Mouse (Mus musculus): ENCODE measurements around the gene Zbtb45.

Zbtb45 gene

GRCm38 (mm10) chr7:12995862-12996261, 14.0 kb downstream of the Zbtb45 start:
- no peak for DNase-seq

GRCm38 (mm10) chr7:12993148-12993547, 16.7 kb downstream of the Zbtb45 start:
- DNase-seq = no peak

GRCm38 (mm10) chr7:12992222-12992621, 17.6 kb downstream of the Zbtb45 start:
- DNase-seq = peak in 1 of 2 experiments; percentile 59

GRCm38 (mm10) chr7:12987409-12988189, 22.2 kb downstream of the Zbtb45 start:
- DNase-seq = no peak

- DNase-seq = no peak
These were observed 22.9 kb downstream of the Zbtb45 start for GRCm38 (mm10) chr7:12986906-12987305.

- no peak for DNase-seq
These were observed 24.1 kb downstream of the Zbtb45 start for GRCm38 (mm10) chr7:12985724-12986123.

GRCm38 (mm10) chr7:12980291-12980690, 29.5 kb downstream of the Zbtb45 start:
- no peak for DNase-seq

GRCm38 (mm10) chr7:12979776-12980175, 30.1 kb downstream of the Zbtb45 start:
- no peak for DNase-seq

- no peak for DNase-seq
These were observed 30.7 kb downstream of the Zbtb45 start for GRCm38 (mm10) chr7:12978931-12979722.

- DNase-seq = peak; percentile 99
These were observed 32.0 kb downstream of the Zbtb45 start, which contains the start of gene Zfp446 for GRCm38 (mm10) chr7:12977682-12978389. Gene Zfp446 (plus strand): TSS chr7:12977848.

- no peak for DNase-seq
These were observed 38.9 kb downstream of the Zbtb45 start for GRCm38 (mm10) chr7:12970906-12971305.

- peak; percentile 65 to 89 for DNase-seq
These were observed 43.6 kb downstream of the Zbtb45 start for GRCm38 (mm10) chr7:12966104-12966845.

GRCm38 (mm10) chr7:12965678-12966091, 44.1 kb downstream of the Zbtb45 start, which contains the start of gene Zfp324:
Gene Zfp324 (plus strand): TSS chr7:12965838.
- DNase-seq = peak; percentile 95 to 96

- DNase-seq = peak; percentile 55 to 60
These were observed 48.2 kb downstream of the Zbtb45 start for GRCm38 (mm10) chr7:12961511-12962141.

GRCm38 (mm10) chr7:12959718-12960117, 50.1 kb downstream of the Zbtb45 start:
- no peak for DNase-seq

- no peak for DNase-seq
These were observed 50.9 kb downstream of the Zbtb45 start for GRCm38 (mm10) chr7:12958948-12959347.

- no peak for DNase-seq
These were observed 52.3 kb downstream of the Zbtb45 start for GRCm38 (mm10) chr7:12957511-12957910.

- no peak for DNase-seq
These were observed 54.9 kb downstream of the Zbtb45 start for GRCm38 (mm10) chr7:12954896-12955295.
